Mouse (Mus musculus) macrophage (primary cell): ENCODE data around the gene Csk. TPM values are rescaled to one million over a fixed set of nuclear protein-coding genes. Genes with fewer than 3 reads are reported as not detected.

Experiments used
- H3K27ac ChIP-seq: fragments of 350-480 bp; formaldehyde crosslinking; 2 replicates; pipeline ENCODE4 v1.9.0; 2021
- H3K36me3 ChIP-seq: fragments of 350-480 bp; formaldehyde crosslinking; 2 replicates; pipeline ENCODE4 v1.9.0; 2021; ENCODE audit errors: inconsistent target
- H3K4me3 ChIP-seq: fragments of 350-480 bp; formaldehyde crosslinking; 2 replicates; pipeline ENCODE4 v1.9.0; 2021; ENCODE audit errors: inconsistent target
- H3K79me2 ChIP-seq: fragments of 350-480 bp; formaldehyde crosslinking; 2 replicates; pipeline ENCODE4 v1.9.0; 2021; ENCODE audit errors: inconsistent target
- WGBS: methylation state at CpG from one replicate; pipeline ENCODE4 v1.1.7; 2026; ENCODE audit warnings: inconsistent platforms; ENCODE audit not compliant: missing documents; 5-methylcytosine and 5-hydroxymethylcytosine counted together
- polyA plus RNA-seq: library from polyadenylated mRNA; stranded (reverse); fragments of 250-400 nt; gene quantifications from 3 replicates; pipeline ENCODE4 v1.2.4, GENCODE M21; 2018; ENCODE audit warnings: inconsistent platforms

The Csk gene
- polyA plus RNA-seq, 1 experiment from 2014 or later = 149 TPM

GRCm38 (mm10) chr9:57667817-57668216, 14.4 kb upstream of the Csk start:
- Histone ChIP-seq H3K4me3 (no peak overlapping the region), H3K79me2 (no peaks in the 10 kb centered on the region), H3K27ac (no peak overlapping the region), H3K36me3 (no peaks in the 10 kb centered on the region)
- WGBS = 73% methylated on average over 11 of the region's 11 CpGs

DNA sequence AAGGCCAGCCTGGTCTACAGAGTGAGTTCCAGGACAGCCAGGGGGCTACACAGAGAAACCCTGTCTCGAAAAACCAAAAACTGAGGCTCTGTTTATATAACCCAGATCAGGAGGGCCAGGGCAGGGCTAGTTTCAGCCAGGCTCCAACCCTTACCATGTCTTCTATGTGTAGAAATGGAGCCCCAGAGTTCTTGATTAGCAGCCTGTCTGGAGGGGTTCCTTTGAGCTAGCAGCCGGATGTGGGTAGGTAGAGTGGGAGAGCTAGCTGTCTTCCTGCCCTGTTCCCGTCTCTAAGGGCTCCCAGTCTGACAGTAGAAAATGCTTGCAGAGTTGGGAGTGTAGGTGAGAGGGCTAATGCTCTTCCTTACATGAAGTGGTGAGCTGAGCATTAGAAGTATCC, 13.7 kb upstream of the Csk start:
- H3K36me3 ChIP-seq = no peaks in the 10 kb centered on the region
- 73% methylated on average over 3 of the region's 3 CpGs for WGBS
- no peaks in the 10 kb centered on the region for H3K79me2 ChIP-seq
- H3K4me3 ChIP-seq = no peak overlapping the region
- H3K27ac ChIP-seq = no peak overlapping the region

DNA sequence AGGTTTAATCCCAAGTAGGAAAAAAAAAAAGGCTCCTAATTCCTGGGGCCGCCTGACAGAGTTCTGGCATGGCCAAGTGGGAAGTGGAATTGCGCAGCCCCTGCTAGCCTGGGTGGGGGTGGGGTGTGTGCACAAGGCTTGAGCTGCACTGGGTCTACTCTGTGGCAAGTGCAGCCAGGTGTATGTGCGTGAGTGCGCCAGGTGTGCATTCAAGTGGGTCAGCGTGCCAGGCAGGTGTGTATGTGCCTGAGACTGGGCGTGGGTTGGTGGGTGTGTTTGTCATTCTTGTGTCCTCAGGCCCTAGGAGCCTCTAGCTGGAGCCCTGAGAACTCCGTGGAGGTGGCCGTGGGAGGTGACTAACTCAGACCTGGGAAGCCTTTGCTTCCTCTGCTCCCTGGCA, 13.1 kb upstream of the Csk start:
- H3K4me3 ChIP-seq = no peak overlapping the region
- H3K27ac ChIP-seq = no peak overlapping the region
- no peaks in the 10 kb centered on the region for H3K79me2 ChIP-seq
- WGBS = 92% methylated on average over 8 of the region's 8 CpGs
- H3K36me3 ChIP-seq = no peaks in the 10 kb centered on the region

DNA sequence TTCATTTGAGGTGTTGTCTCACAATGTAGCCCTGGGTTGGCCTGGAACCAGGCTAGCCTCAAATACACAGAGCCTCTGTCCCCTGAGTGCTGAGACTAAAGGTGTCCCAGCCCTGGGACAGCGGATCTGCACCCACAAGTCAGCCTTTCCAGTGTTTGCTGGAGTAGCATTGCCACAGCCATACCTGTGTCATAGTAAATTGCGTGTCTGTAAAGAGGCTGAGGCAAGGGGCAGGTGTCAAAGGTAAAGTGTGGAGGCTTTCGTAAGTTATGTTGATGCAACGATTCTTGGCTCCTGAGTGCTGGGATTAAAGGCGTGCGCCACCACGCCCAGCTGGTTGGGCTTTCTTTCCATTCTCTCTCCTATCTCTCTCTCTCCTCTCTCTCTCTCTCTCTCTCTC, 11.2 kb upstream of the Csk start:
- Histone ChIP-seq H3K4me3 (no peak overlapping the region), H3K79me2 (no peaks in the 10 kb centered on the region), H3K27ac (no peak overlapping the region), H3K36me3 (no peaks in the 10 kb centered on the region)
- 70% methylated on average over 3 of the region's 7 CpGs for WGBS

DNA sequence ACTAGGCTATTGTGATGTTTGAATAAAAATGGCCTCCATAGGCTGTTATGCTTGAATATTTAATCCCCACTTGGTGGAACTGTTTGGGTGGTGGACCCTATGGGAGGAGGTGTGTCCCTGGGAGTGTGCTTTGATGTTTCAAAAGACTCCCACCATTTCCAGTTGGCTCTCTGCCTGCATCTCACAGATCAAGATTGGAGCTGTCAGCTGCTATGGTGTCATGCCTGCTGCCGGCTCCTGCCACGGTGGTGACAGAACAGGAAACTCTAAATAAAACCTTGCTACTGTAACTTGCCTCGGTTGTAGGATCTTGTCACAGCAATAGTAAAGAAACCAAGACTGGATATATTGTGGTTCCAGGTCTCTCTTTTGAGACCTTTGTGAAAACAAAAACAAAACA, 8.1 kb upstream of the Csk start:
- Histone ChIP-seq H3K4me3 (no peak overlapping the region), H3K27ac (no peak overlapping the region), H3K36me3 (no peaks in the 10 kb centered on the region), H3K79me2 (no peaks in the 10 kb centered on the region)
- 64% methylated on average over 3 of the region's 3 CpGs for WGBS

- Histone ChIP-seq H3K4me3 (no peak overlapping the region), H3K36me3 (no peaks in the 10 kb centered on the region), H3K27ac (no peak overlapping the region), H3K79me2 (no peaks in the 10 kb centered on the region)
- 42% methylated on average over 6 of the region's 6 CpGs for WGBS
Observed at GRCm38 (mm10) chr9:57660501-57660900, 7.1 kb upstream of the Csk start.

- Histone ChIP-seq H3K27ac (no peak overlapping the region), H3K36me3 (no peaks in the 10 kb centered on the region), H3K4me3 (no peak overlapping the region), H3K79me2 (no peaks in the 10 kb centered on the region)
- 17% methylated on average over 4 of the region's 4 CpGs for WGBS
Observed at GRCm38 (mm10) chr9:57659774-57660173, 6.3 kb upstream of the Csk start.

DNA sequence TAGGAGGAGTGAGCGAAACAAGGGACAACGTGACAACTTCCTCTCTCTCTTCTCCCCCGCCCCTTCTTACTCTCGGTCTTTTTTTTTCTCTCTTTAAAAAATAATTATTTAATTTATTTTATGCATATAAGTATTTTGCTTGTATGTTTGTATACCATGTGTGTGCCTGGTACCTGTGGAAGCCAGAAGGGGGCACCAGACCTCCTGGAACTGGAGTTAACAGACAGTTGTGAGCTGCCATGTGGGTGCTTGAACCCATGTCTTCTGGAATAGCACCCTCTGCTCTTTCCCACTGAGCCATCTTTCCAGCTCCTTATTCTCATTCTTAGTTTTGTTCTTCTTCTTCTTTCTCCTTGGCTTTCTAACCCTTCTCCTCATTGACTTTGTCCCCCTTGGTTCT, 5.5 kb upstream of the Csk start:
- 75% methylated on average over 2 of the region's 4 CpGs for WGBS
- Histone ChIP-seq H3K79me2 (peaks cover 6% of the 10 kb centered on the region; the same call in 1 of the 2 replicates), H3K36me3 (no peaks in the 10 kb centered on the region), H3K27ac (no peak overlapping the region), H3K4me3 (no peak overlapping the region)

DNA sequence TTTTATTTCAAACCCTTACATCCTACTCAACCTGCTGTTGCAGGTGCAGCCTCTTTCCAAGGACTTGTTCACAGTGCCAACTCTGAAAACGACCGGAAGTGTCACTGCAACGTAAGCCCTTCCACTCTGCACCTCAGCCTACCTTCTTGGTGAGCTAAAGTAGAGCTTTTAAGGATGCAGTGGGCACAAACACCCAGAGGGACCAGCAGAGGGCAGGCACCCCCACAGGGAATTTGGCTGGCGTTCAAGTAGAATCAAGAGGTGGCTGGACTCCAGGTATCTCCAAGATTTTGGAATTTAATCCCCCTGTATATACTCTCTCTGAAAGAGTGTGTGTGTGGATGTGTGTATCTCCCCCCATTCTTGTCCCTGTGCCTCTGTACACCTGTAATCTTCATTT, 4.4 kb upstream of the Csk start:
- Histone ChIP-seq H3K79me2 (peaks cover 11% of the 10 kb centered on the region; the same call in 1 of the 2 replicates), H3K36me3 (no peaks in the 10 kb centered on the region), H3K4me3 (no peak overlapping the region), H3K27ac (no peak overlapping the region)
- WGBS = 61% methylated on average over 4 of the region's 4 CpGs

GRCm38 (mm10) chr9:57656631-57657350, 3.4 kb upstream of the Csk start:
- H3K79me2 ChIP-seq = peaks cover 11% of the 10 kb centered on the region; the same call in 1 of the 2 replicates
- WGBS = 89% methylated on average over 19 of the region's 19 CpGs
- H3K36me3 ChIP-seq = no peaks in the 10 kb centered on the region
- H3K27ac ChIP-seq = no peak overlapping the region
- H3K4me3 ChIP-seq = no peak overlapping the region

GRCm38 (mm10) chr9:57655749-57656148, 2.3 kb upstream of the Csk start:
- no peak overlapping the region for H3K4me3 ChIP-seq
- WGBS = 4% methylated on average over 11 of the region's 11 CpGs
- H3K79me2 ChIP-seq = peaks cover 11% of the 10 kb centered on the region; the same call in 1 of the 2 replicates
- H3K27ac ChIP-seq = no peak overlapping the region
- no peaks in the 10 kb centered on the region for H3K36me3 ChIP-seq

GRCm38 (mm10) chr9:57654966-57655365, 1.5 kb upstream of the Csk start:
- WGBS = 70% methylated on average over 1 of the region's 1 CpGs
- H3K36me3 ChIP-seq = no peaks in the 10 kb centered on the region
- no peak overlapping the region for H3K27ac ChIP-seq
- H3K4me3 ChIP-seq = no peak overlapping the region
- peaks cover 11% of the 10 kb centered on the region; the same call in 1 of the 2 replicates for H3K79me2 ChIP-seq

- H3K79me2 ChIP-seq = peaks cover 11% of the 10 kb centered on the region; the same call in 1 of the 2 replicates
- no peak overlapping the region for H3K4me3 ChIP-seq
- WGBS = 65% methylated on average over 3 of the region's 3 CpGs
- no peaks in the 10 kb centered on the region for H3K36me3 ChIP-seq
- peak overlapping the region; percentile 98 for H3K27ac ChIP-seq
Observed at GRCm38 (mm10) chr9:57652855-57653254, 576 bp downstream of the Csk start.

DNA sequence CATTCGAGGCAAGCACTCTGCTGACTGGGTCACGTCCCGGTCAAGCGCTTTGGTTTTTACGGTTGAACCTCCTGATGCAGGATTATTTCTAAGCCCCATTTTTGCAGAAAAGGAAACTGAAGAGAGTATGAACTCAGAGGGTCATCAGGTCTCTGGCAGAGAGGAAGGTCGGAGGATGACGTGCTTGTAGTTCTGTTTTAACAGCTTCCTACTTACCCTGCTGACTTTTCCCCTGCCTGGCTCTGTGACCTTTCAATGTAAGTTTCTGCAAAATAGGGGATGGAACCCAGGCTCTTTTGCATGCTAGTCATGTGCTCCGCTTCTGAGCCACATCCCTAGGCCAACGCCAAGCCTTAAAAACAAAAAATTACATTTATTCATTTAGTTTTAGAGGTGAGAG, 1.1 kb downstream of the Csk start:
- Histone ChIP-seq H3K4me3 (no peak overlapping the region), H3K27ac (peak overlapping the region; percentile 98), H3K79me2 (peaks cover 11% of the 10 kb centered on the region; the same call in 1 of the 2 replicates), H3K36me3 (no peaks in the 10 kb centered on the region)
- 34% methylated on average over 9 of the region's 9 CpGs for WGBS

DNA sequence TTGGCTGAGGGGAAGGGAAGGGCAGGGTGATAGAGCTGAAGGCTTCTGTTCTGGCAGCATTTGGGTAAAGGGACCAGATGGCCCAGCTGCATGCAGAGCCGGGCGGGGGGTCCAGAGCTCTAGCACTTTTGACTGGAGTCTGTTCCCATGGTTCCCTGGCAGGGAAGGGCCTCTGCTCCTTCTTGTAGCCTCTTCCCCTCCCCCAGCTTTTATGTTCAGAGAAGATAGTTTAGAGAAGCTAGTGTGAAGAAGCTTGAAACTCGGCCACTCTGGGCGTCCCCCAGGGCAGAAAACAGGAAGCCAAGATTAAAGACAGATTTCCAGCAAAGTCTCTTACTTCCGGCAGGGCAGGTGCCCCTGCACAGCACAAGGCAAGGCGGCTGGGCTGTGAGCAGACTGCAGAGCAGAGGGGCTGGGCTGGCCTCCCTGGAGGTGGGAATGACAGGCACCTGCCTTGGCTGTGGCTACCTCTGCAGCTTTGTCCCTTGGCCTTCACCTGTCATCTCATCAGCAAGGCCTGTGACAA, 2.6 kb downstream of the Csk start:
- Histone ChIP-seq H3K4me3 (peak overlapping the region; percentile 3; the same call in 1 of the 2 replicates), H3K36me3 (no peaks in the 10 kb centered on the region), H3K79me2 (peaks cover 11% of the 10 kb centered on the region; the same call in 1 of the 2 replicates), H3K27ac (peak overlapping the region; percentile 98)
- 0% methylated on average over 6 of the region's 6 CpGs for WGBS
